Comparison of ENCODE assay signal across 8 mouse cellular contexts in genomic region chr4:62583265-62584092, GRCm38 (mm10). TPM values are rescaled to one million over a fixed set of nuclear protein-coding genes. Genes with fewer than 3 reads are reported as not detected.
DNase-seq lines count a peak whose midpoint lies in the region; ATAC-seq and TF ChIP-seq lines count a peak whose summit lies in the region.

No protein-coding gene starts in this region.

- WGBS in intestine, embryonic 16.5 days, result 4% methylated on average over 42 of the region's 42 CpGs
- WGBS in liver, embryonic 11.5 days, result 8% methylated on average over 42 of the region's 42 CpGs
- 2% methylated on average over 27 of the region's 42 CpGs for WGBS in midbrain, postnatal 0 days

- peak overlapping the region; percentile 82 for H3K4me2 ChIP-seq in intestine, embryonic 16.5 days (ENCODE audit: low read depth, low read length)
- peak overlapping the region; percentile 65 for H3K4me2 ChIP-seq in liver, embryonic 11.5 days
- H3K4me2 ChIP-seq in midbrain, postnatal 0 days (ENCODE audit: low read depth, low read length, poor library complexity, severe bottlenecking), result peak overlapping the region; percentile 96

- no peaks in the 10 kb centered on the region for H3K36me3 ChIP-seq in intestine, embryonic 16.5 days (ENCODE audit: control insufficient read depth, insufficient read depth, low read length)
- H3K36me3 ChIP-seq in liver, embryonic 11.5 days (ENCODE audit: control insufficient read depth, insufficient read depth, low read length), result no peaks in the 10 kb centered on the region
- no peaks in the 10 kb centered on the region for H3K36me3 ChIP-seq in midbrain, postnatal 0 days (ENCODE audit: insufficient read depth, low read length)

- 0 out of 2 replicates have a peak, but pooled peaks cover 5% of the 10 kb centered on the region for H3K27me3 ChIP-seq in intestine, embryonic 16.5 days (replicated peaks; ENCODE audit: control insufficient read depth, insufficient read depth, low read length)
- H3K27me3 ChIP-seq in liver, embryonic 11.5 days (replicated peaks; ENCODE audit: control insufficient read depth, insufficient read depth, low read length), result peaks cover 34% of the 10 kb centered on the region
- H3K27me3 ChIP-seq in midbrain, postnatal 0 days (ENCODE audit: insufficient read depth, low read length), result no peaks in the 10 kb centered on the region

- no peaks in the 10 kb centered on the region for H3K9me3 ChIP-seq in intestine, embryonic 16.5 days (ENCODE audit: control insufficient read depth, low read length)
- H3K9me3 ChIP-seq in liver, embryonic 11.5 days (ENCODE audit: control insufficient read depth, low read length), result no peaks in the 10 kb centered on the region
- H3K9me3 ChIP-seq in midbrain, postnatal 0 days (ENCODE audit: low read length), result no peaks in the 10 kb centered on the region

- peak overlapping the region; percentile 71 for H3K27ac ChIP-seq in intestine, embryonic 16.5 days (ENCODE audit: low read length)
- H3K27ac ChIP-seq in liver, embryonic 11.5 days (ENCODE audit: low read depth, low read length), result no peak overlapping the region
- H3K27ac ChIP-seq in midbrain, postnatal 0 days (ENCODE audit: low read depth, low read length), result peak overlapping the region; percentile 26; the same call in 1 of the 2 replicates

- peak; percentile 96 for ATAC-seq in intestine, embryonic 16.5 days
- no peak for ATAC-seq in liver, embryonic 11.5 days (replicated peaks; ENCODE audit: low FRiP score)
- ATAC-seq in midbrain, postnatal 0 days (ENCODE audit: low FRiP score), result peak; percentile 87

- peak overlapping the region; percentile 62 for H3K4me3 ChIP-seq in intestine, embryonic 16.5 days (ENCODE audit: low read length)
- H3K4me3 ChIP-seq in liver, embryonic 11.5 days (ENCODE audit: low read depth, low read length), result peak overlapping the region; percentile 41
- H3K4me3 ChIP-seq in midbrain, postnatal 0 days (ENCODE audit: low read depth, low read length), result peak overlapping the region; percentile 50

- peak overlapping the region; percentile 78 for H3K9ac ChIP-seq in intestine, embryonic 16.5 days (ENCODE audit: low read depth, low read length)
- H3K9ac ChIP-seq in liver, embryonic 11.5 days (ENCODE audit: low read depth, low read length), result no peak overlapping the region
- H3K9ac ChIP-seq in midbrain, postnatal 0 days (replicated peaks; ENCODE audit: low read length, poor library complexity, severe bottlenecking), result peak overlapping the region; percentile 39; the same call in 1 of the 2 replicates

- H3K4me1 ChIP-seq in intestine, embryonic 16.5 days (ENCODE audit: control insufficient read depth, insufficient read depth, low read length), result peaks cover 18% of the 10 kb centered on the region
- H3K4me1 ChIP-seq in liver, embryonic 11.5 days (replicated peaks; ENCODE audit: control insufficient read depth, insufficient read depth, low read length), result no peaks in the 10 kb centered on the region
- peaks cover 15% of the 10 kb centered on the region; the same call in 1 of the 2 replicates for H3K4me1 ChIP-seq in midbrain, postnatal 0 days (ENCODE audit: insufficient read depth, low read length)

- peak; percentile 40 to 54 for DNase-seq in left cerebral cortex, adult 18-20 months (ENCODE audit: low spot score in 2 of 2)
- DNase-seq in left cerebral cortex, adult 11 months (ENCODE audit: low spot score), result no peak
- DNase-seq in cerebellum, adult 9-10 months, result peak; percentile 78
- DNase-seq in gastrocnemius, postnatal 10 days, result peak; percentile 47
- DNase-seq in liver, embryonic 11.5 days (ENCODE audit: low spot score), result no peak
- peak; percentile 83 for DNase-seq in midbrain, postnatal 0 days (ENCODE audit: low spot score)
- peak; percentile 59 for DNase-seq in testis, postnatal 10 days (ENCODE audit: low spot score)

- peak; percentile 29; the same call in 1 of the 2 replicates for TF ChIP-seq CTCF in midbrain, postnatal 0 days (IDR thresholded peaks at IDR 0.05)

RNA-seq across cellular contexts. Expression of gene Rgs3, which starts 23.8 kb away (rescaled TPM):
- 10 to 100 TPM; 25.7 TPM for total RNA-seq in left cerebral cortex, adult 18-20 months (2021)
- 10 to 100 TPM; 20.1 to 32.8 TPM for total RNA-seq in gastrocnemius, postnatal 10 days (2021)
- 46.0 and 47.6 TPM in 2 replicates for polyA plus RNA-seq in intestine, embryonic 16.5 days (2015; fragmentation: Nextera tagmentation; extraction: Ambion mirVana)
- polyA plus RNA-seq in liver, embryonic 11.5 days (2014; fragmentation: Nextera tagmentation; extraction: Ambion mirVana), result 9.7 and 12.3 TPM in 2 replicates
- 89.4 and 109 TPM in 2 replicates for total RNA-seq in midbrain, postnatal 0 days (2014; rRNA removed)
- 54.6 and 55.6 TPM in 2 replicates for polyA plus RNA-seq in midbrain, postnatal 0 days (2015; fragmentation: Nextera tagmentation; extraction: Ambion mirVana)

RNA-seq across cellular contexts. Expression of gene 4933430I17Rik, which starts 58.3 kb away (rescaled TPM):
- under 1 TPM; 0.46 to 0.80 TPM for total RNA-seq in left cerebral cortex, adult 18-20 months (2021)
- total RNA-seq in gastrocnemius, postnatal 10 days (2021), result under 1 TPM; 0.18 to 0.26 TPM
- 0.15 and 0.33 TPM in 2 replicates for polyA plus RNA-seq in intestine, embryonic 16.5 days (2015; fragmentation: Nextera tagmentation; extraction: Ambion mirVana)
- 0.36 and 0.49 TPM in 2 replicates for polyA plus RNA-seq in liver, embryonic 11.5 days (2014; fragmentation: Nextera tagmentation; extraction: Ambion mirVana)
- total RNA-seq in midbrain, postnatal 0 days (2014; rRNA removed), result 0.38 and 1.6 TPM in 2 replicates
- 0.80 and 0.93 TPM in 2 replicates for polyA plus RNA-seq in midbrain, postnatal 0 days (2015; fragmentation: Nextera tagmentation; extraction: Ambion mirVana)

RNA-seq across cellular contexts. Expression of gene Pole3, which starts 58.6 kb away (rescaled TPM):
- 10 to 100 TPM; 23.4 to 23.9 TPM for total RNA-seq in left cerebral cortex, adult 18-20 months (2021)
- 10 to 100 TPM; 20.9 to 21.8 TPM for total RNA-seq in gastrocnemius, postnatal 10 days (2021)
- 57.5 and 67.5 TPM in 2 replicates for polyA plus RNA-seq in intestine, embryonic 16.5 days (2015; fragmentation: Nextera tagmentation; extraction: Ambion mirVana)
- polyA plus RNA-seq in liver, embryonic 11.5 days (2014; fragmentation: Nextera tagmentation; extraction: Ambion mirVana), result 102 and 106 TPM in 2 replicates
- total RNA-seq in midbrain, postnatal 0 days (2014; rRNA removed), result 24.0 and 25.6 TPM in 2 replicates
- polyA plus RNA-seq in midbrain, postnatal 0 days (2015; fragmentation: Nextera tagmentation; extraction: Ambion mirVana), result 52.6 and 57.3 TPM in 2 replicates

Comparison
In these comparisons a context has a peak if more than half of its experiments do, and no peak if none do; other contexts are left out.
1. DNase-seq: peak in left cerebral cortex, adult 18-20 months (2 of 2), cerebellum, adult 9-10 months (single experiment), gastrocnemius, postnatal 10 days (single experiment), midbrain, postnatal 0 days (single experiment) and testis, postnatal 10 days (single experiment); none in left cerebral cortex, adult 11 months (single experiment) and liver, embryonic 11.5 days (single experiment).
2. Peak in every context shown above with its lines, with median percentiles within 50 percentile points of each other: H3K4me2 ChIP-seq and H3K4me3 ChIP-seq.